Mouse (Mus musculus) lung, postnatal 0 days (tissue): ENCODE results near the gene Ddb2.

Experiments used
- CTCF ChIP-seq: IDR thresholded peaks from 2 replicates; pipeline ENCODE4 v1.5.1; 2016; ENCODE audit warnings: antibody characterized with exemption, mild to moderate bottlenecking
- EP300 ChIP-seq: IDR thresholded peaks from 2 replicates; pipeline ENCODE4 v1.6.1; 2016; ENCODE audit warnings: antibody characterized with exemption, mild to moderate bottlenecking, control low read depth

DNA sequence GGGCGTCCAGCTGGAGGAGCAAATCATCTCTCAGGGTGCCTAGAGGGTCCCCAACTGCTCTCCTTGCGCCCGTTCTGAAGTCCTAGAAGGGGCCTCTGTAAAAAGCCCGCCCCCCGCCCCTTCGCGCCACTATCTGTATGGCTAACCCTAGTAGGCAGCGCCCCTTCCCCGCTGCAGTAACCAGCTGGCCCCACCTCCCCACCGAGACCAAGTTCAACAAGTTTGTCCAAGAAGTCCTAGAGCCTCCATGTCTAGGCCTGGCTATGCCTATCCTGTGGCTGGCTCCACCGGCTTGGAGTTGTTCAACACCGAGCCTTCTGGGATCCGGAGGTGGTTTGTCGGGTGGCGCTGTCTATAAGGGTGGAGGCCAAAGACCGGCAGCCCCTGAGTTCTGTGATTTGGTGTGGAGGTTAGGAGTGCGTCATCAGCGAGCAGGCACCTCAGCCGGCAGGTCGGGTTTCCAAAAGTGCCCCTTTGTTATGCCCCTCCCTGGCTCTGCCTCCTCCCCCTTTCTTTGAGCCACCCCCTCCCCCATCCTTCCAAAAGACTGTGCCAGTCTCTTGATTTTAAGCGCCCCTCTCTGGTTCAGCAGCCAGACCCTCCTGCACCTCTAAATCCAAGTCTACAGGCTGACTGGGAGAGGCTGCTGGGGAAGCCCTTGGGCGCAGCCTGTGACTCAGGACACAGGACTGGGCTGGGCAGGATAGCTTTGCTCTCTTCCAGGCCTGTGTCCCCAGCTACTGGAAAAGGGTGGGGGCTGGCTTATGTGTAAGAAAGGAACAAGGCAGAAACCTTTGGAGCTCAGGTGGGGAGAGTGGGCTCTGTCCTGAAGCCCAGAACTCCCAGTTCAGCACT lies 20.6 kb upstream of the Ddb2 start:
- no peak for TF ChIP-seq CTCF
- no peak for TF ChIP-seq EP300
